Mouse (Mus musculus): ENCODE measurements at regions not wholly inside any gene's neighbourhood (a gene's known extent, or its start where the extent isn't known, plus 50 kb on each side); places are given as distances from the start of the nearest gene placed in this dataset.

DNA sequence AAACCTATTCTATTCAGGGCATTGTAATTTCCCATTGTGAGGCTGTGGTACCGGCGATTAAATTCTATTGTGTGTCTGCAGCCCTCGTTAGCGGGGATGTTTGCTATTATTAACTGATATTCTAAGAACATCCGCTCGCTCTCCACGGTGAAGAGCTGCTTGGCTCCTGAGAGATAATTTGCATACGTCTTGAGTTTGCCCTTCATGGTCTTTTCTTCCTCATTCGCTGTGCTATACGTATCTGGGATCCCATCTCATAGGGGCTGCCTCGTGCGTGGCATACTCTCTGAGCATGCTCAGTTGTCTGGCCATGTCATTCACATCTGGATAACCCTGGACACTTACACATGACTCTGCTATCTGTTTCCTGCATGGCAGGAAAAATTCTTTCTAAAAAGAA, 275.7 kb downstream of the Gm11011 start:
- H3K27ac ChIP-seq: peak overlapping the region; percentile 31; the same call in 1 of the 2 replicates
- peak overlapping the region; percentile 9; the same call in 1 of the 2 replicates for H3K4me2 ChIP-seq (replicated peaks)

DNA sequence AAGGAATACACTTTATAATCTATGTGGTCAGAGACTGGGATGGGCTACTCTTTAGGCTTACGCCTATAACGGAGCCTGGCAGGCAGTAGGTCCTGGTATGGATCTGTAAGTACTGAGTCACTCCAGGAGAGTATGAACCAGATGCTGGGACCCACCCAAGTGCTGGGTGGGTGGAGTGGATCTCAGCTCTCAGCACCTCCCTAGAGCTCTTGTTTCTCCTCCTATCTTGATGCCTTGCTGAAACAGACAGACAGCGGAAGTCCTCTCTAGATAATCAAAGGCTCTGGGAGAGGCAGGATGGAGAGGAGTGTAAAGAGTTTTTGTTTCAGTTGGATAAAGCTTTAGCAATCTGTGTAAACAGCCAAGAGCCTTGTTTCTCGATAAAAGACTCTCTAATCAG, 276.2 kb downstream of the Gm11011 start:
- H3K27ac ChIP-seq: peak overlapping the region; percentile 31; the same call in 1 of the 2 replicates

More for the DNA sequence above, 275.7 kb downstream of the Gm11011 start:
- H3K9me3 ChIP-seq: no peaks in the 10 kb centered on the region
- H3K4me3 ChIP-seq (replicated peaks): no peak overlapping the region
- 0 out of 2 replicates have a peak, but pooled peaks have one; percentile 43 for ATAC-seq
- H3K4me1 ChIP-seq (replicated peaks): peaks cover 15% of the 10 kb centered on the region; the same call in 1 of the 2 replicates
- H3K9ac ChIP-seq (replicated peaks): no peak overlapping the region
- H3K27me3 ChIP-seq: no peaks in the 10 kb centered on the region
- 31% methylated on average over 12 of the region's 12 CpGs for WGBS
- no peaks in the 10 kb centered on the region for H3K36me3 ChIP-seq

DNA sequence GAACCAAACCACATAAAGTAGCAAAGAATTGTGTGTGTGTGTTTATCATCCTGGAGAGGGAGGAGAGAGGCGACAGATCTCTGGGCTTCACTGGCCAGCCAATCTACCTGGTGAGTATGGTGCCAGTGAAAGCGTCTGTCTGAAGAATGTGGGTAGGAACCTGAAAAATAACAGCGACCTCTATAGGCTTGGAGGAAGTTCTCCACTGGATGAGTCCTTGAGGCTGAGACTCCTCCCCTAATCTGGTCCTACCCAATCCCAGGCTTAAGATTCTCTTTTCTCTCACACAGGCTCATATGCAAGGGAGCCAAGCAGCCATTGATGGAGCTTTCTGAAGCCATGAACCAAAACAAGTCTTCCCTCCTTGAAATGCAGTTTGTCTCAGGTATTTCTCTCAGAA, 283.2 kb downstream of the Gm11011 start:
- Histone ChIP-seq H3K36me3 (no peaks in the 10 kb centered on the region), H3K4me3 (replicated peaks) (no peak overlapping the region), H3K27ac (no peak overlapping the region), H3K27me3 (0 out of 2 replicates have a peak, but pooled peaks cover 2% of the 10 kb centered on the region), H3K4me1 (replicated peaks) (peaks cover 9% of the 10 kb centered on the region), H3K4me2 (replicated peaks) (no peak overlapping the region), H3K9ac (replicated peaks) (no peak overlapping the region), H3K9me3 (no peaks in the 10 kb centered on the region)
- 90% methylated on average over 3 of the region's 3 CpGs for WGBS
- ATAC-seq: no peak

More for the DNA sequence above, 276.2 kb downstream of the Gm11011 start:
- 51% methylated on average over 4 of the region's 4 CpGs for WGBS
- H3K9ac ChIP-seq (replicated peaks): no peak overlapping the region
- no peak overlapping the region for H3K4me3 ChIP-seq (replicated peaks)
- no peak for ATAC-seq
- H3K27me3 ChIP-seq: no peaks in the 10 kb centered on the region
- no peaks in the 10 kb centered on the region for H3K9me3 ChIP-seq
- peaks cover 15% of the 10 kb centered on the region; the same call in 1 of the 2 replicates for H3K4me1 ChIP-seq (replicated peaks)
- H3K36me3 ChIP-seq: no peaks in the 10 kb centered on the region
- 0 out of 2 replicates have a peak overlapping the region, but pooled peaks have one; percentile 9 for H3K4me2 ChIP-seq (replicated peaks)

DNA sequence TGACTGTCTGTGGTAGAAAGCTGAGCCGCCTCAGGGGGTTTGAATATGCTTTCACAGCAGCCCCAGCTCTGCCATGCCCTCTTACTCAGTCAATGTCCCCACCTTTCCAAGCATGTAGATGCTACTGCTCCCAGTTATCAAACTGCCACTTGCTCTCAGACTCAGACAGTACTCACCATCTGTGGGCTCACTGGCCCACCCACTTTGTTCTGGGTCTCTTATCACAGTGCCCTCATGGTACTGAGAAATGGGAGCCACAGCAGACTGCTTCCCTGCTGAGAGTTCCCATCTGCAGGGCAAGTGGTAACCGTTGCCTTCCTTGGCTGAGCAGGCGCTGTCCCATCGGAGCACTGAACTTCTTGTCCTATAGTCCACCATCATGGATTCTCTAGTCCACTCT, 286.6 kb downstream of the Gm11011 start:
- H3K4me2 ChIP-seq (replicated peaks): no peak overlapping the region
- no peaks in the 10 kb centered on the region for H3K9me3 ChIP-seq
- peaks cover 27% of the 10 kb centered on the region for H3K4me1 ChIP-seq (replicated peaks)
- no peak for ATAC-seq
- no peak overlapping the region for H3K9ac ChIP-seq (replicated peaks)
- WGBS: 86% methylated on average over 4 of the region's 4 CpGs
- 0 out of 2 replicates have a peak, but pooled peaks cover 2% of the 10 kb centered on the region for H3K27me3 ChIP-seq
- H3K27ac ChIP-seq: peak overlapping the region; percentile 65
- no peaks in the 10 kb centered on the region for H3K36me3 ChIP-seq
- no peak overlapping the region for H3K4me3 ChIP-seq (replicated peaks)

DNA sequence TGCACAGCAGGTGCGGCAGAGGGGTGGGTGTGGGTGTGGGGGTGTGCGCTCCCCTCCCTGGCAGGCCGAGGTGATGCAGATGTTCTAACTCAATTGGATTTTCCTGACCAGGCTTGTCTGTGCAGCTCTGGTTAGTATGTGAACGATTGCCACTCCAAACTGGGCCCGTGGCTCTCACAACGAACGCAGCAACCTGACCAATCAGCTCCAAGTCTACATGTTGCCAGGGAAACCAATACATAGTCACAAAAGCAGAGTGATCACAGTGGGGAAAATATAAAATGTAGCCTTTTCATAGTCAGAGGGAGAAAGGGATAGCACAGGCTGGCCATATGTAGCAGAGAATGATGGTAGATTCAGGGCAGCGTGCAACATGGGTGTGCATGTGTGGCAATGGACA, 287.1 kb downstream of the Gm11011 start:
- H3K27ac ChIP-seq: peak overlapping the region; percentile 65
- ATAC-seq: no peak; the same call in 1 of the 2 replicates
- H3K4me1 ChIP-seq (replicated peaks): peaks cover 27% of the 10 kb centered on the region

DNA sequence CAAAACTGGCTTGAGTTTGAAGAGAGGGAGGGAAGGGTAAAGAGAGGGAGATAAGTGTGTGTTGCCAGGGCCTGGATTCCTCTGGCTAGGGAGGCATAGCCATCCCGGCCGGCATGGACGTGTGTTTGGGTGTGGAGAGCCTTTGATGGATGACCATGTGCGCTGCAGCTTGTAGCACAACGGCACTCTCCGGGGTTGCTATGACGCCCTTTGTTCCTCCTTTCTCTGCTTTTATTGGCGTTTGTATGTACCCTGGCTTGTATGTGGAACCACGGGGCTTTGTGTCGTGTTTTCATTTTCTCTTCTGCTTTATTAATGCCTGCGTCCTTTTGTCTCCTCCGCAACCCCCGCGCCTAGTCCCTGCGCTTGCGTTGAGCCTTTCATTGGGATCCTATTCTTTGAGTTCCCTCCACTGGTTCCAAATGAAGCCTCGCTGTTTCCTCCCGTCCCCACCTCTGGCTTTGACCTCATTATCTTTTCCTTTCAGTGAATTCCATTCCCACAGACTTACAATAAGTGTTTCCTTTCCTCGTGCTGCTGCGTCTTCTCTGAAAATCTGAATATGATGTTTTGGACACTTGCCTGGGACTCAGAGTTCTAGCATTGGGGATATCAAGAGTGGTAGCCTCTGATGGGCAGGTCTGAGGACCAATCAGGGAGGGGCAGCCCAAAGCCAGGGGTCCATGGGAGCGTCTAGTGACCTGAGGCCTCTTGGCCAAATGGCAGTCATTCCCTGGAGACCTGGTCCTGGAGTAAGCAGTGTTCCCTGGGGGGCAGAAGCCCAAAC, 289.5 kb downstream of the Gm11011 start:
- H3K36me3 ChIP-seq: no peaks in the 10 kb centered on the region
- ATAC-seq: peak; percentile 91

More for the DNA sequence above, 287.1 kb downstream of the Gm11011 start:
- Histone ChIP-seq H3K27me3 (0 out of 2 replicates have a peak, but pooled peaks cover 2% of the 10 kb centered on the region), H3K9ac (replicated peaks) (no peak overlapping the region), H3K4me2 (replicated peaks) (no peak overlapping the region), H3K9me3 (no peaks in the 10 kb centered on the region), H3K36me3 (no peaks in the 10 kb centered on the region), H3K4me3 (replicated peaks) (no peak overlapping the region)
- 74% methylated on average over 8 of the region's 8 CpGs for WGBS

DNA sequence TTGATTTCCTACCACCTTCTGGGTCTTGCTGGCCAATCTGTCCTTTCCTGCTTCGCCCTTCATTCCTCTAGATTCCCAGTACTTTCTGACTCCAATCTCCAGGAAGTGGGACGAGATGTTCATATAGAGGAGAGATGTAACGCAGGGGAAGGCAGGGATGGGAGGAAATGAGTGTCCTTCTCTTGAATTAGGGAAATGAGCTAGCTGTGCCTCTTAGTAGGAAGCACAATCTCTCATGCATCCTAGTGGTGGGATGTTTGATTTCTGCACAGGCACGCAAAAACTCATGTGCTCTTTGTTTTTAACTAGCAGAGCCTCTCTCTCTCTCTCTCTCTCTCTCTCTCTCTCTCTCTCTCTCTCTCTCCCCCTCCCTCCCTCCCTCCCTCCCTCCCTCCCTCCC, 290.3 kb downstream of the Gm11011 start:
- Histone ChIP-seq H3K27ac (no peak overlapping the region), H3K4me2 (replicated peaks) (no peak overlapping the region), H3K27me3 (0 out of 2 replicates have a peak, but pooled peaks cover 2% of the 10 kb centered on the region), H3K9ac (replicated peaks) (no peak overlapping the region), H3K4me3 (replicated peaks) (no peak overlapping the region), H3K36me3 (no peaks in the 10 kb centered on the region), H3K4me1 (replicated peaks) (peaks cover 33% of the 10 kb centered on the region), H3K9me3 (no peaks in the 10 kb centered on the region)
- ATAC-seq: no peak
- 54% methylated on average over 4 of the region's 4 CpGs for WGBS

More for the DNA sequence above, 289.5 kb downstream of the Gm11011 start:
- Histone ChIP-seq H3K4me3 (replicated peaks) (peak overlapping the region; percentile 28), H3K9me3 (no peaks in the 10 kb centered on the region), H3K4me2 (replicated peaks) (peak overlapping the region; percentile 52), H3K4me1 (replicated peaks) (peaks cover 33% of the 10 kb centered on the region), H3K9ac (replicated peaks) (peak overlapping the region; percentile 56; the same call in 1 of the 2 replicates), H3K27ac (peak overlapping the region; percentile 82), H3K27me3 (0 out of 2 replicates have a peak, but pooled peaks cover 2% of the 10 kb centered on the region)
- 9% methylated on average over 21 of the region's 21 CpGs for WGBS

GRCm38 (mm10) chr2:169293351-169293750, 294.2 kb downstream of the Gm11011 start:
- Histone ChIP-seq H3K4me3 (replicated peaks) (no peak overlapping the region), H3K27me3 (no peaks in the 10 kb centered on the region), H3K27ac (no peak overlapping the region), H3K4me1 (replicated peaks) (peaks cover 22% of the 10 kb centered on the region), H3K9ac (replicated peaks) (no peak overlapping the region), H3K4me2 (replicated peaks) (no peak overlapping the region), H3K36me3 (no peaks in the 10 kb centered on the region), H3K9me3 (no peaks in the 10 kb centered on the region)
- no peak for ATAC-seq
- WGBS: 18% methylated on average over 3 of the region's 3 CpGs

- Histone ChIP-seq H3K27me3 (no peaks in the 10 kb centered on the region), H3K36me3 (no peaks in the 10 kb centered on the region), H3K27ac (no peak overlapping the region), H3K4me1 (replicated peaks) (peaks cover 5% of the 10 kb centered on the region; the same call in 1 of the 2 replicates), H3K4me3 (replicated peaks) (no peak overlapping the region), H3K9me3 (no peaks in the 10 kb centered on the region), H3K4me2 (replicated peaks) (no peak overlapping the region), H3K9ac (replicated peaks) (no peak overlapping the region)
- no peak for ATAC-seq
- 92% methylated on average over 12 of the region's 12 CpGs for WGBS
Measured at GRCm38 (mm10) chr2:169288891-169289605, 298.5 kb downstream of the Gm11011 start.

- no peak overlapping the region for H3K9ac ChIP-seq (replicated peaks)
- no peaks in the 10 kb centered on the region for H3K4me1 ChIP-seq (replicated peaks)
- no peaks in the 10 kb centered on the region for H3K36me3 ChIP-seq
- no peak overlapping the region for H3K4me2 ChIP-seq (replicated peaks)
- no peak overlapping the region for H3K4me3 ChIP-seq (replicated peaks)
- no peak for ATAC-seq
- H3K9me3 ChIP-seq: no peaks in the 10 kb centered on the region
- no peaks in the 10 kb centered on the region for H3K27me3 ChIP-seq
- 93% methylated on average over 7 of the region's 7 CpGs for WGBS
- no peak overlapping the region for H3K27ac ChIP-seq
Measured at GRCm38 (mm10) chr2:169286701-169287100, 300.8 kb downstream of the Gm11011 start.

DNA sequence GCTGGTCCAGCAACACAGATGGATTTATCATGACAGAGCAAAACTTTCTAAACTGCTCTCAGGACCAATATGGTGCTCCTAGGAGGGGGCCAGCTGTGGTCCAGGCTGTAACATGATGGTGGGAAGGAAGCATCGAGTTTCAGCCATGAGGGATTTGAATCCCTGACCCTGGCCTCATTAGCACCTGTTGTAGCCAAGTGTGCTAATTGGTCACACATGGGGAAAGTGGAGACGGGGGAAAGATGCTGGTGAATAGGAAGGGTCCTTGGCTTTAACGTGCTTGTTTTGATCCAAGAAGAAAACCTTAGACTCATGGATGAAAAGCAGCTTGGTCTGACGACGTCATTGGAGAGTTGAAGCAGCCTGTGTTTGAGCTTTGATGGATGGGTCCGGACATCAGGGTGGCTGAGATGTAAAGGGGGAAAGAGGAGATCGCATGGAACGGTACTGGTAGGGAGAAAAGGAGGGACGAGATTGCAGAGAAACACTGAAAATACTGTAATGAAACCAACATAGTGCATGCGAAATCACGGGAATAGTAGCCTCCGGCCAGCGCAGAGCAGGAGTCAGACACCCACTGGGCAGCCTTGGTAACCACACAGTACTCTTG, 304.9 kb downstream of the Gm11011 start:
- Histone ChIP-seq H3K4me3 (replicated peaks) (no peak overlapping the region), H3K4me2 (replicated peaks) (no peak overlapping the region), H3K36me3 (no peaks in the 10 kb centered on the region), H3K27ac (no peak overlapping the region), H3K9me3 (no peaks in the 10 kb centered on the region), H3K27me3 (no peaks in the 10 kb centered on the region), H3K4me1 (replicated peaks) (no peaks in the 10 kb centered on the region), H3K9ac (replicated peaks) (no peak overlapping the region)
- 75% methylated on average over 13 of the region's 13 CpGs for whole genome bisulfite sequencing
- ATAC-seq: no peak
